Mouse (Mus musculus) embryonic facial prominence, embryonic 11.5 days (tissue): ENCODE data around the gene Zfp747. TPM values are rescaled to one million over a fixed set of nuclear protein-coding genes. Genes with fewer than 3 reads are reported as not detected.

Source experiments
- ATAC-seq: fragments of 200-750 bp; cut with Nextera tagmentation; replicated peaks from 2 replicates; pipeline ENCODE4 v1.8.0; 2017; ENCODE audit warnings: low read depth; ENCODE audit not compliant: insufficient number of reproducible peaks, low FRiP score, low TSS enrichment
- DNase-seq: peaks from one replicate; pipeline ENCODE4 v3.0.0-alpha.2; 2015; ENCODE audit warnings: low spot score
- H3K27ac ChIP-seq: fragments of 300-500 bp; sonication (generic); replicated peaks from 2 replicates; pipeline ENCODE4 v1.5.1; 2014; ENCODE audit warnings: mild to moderate bottlenecking, low read depth, low read length, control low read depth
- H3K27me3 ChIP-seq: fragments of 300-500 bp; sonication (generic); 2 replicates; pipeline ENCODE4 v1.6.1; 2014; ENCODE audit warnings: mild to moderate bottlenecking, low read length, moderate library complexity, mixed read lengths; ENCODE audit not compliant: control insufficient read depth, insufficient read depth
- H3K36me3 ChIP-seq: fragments of 300-500 bp; sonication (generic); replicated peaks from 2 replicates; pipeline ENCODE4 v1.6.1; 2014; ENCODE audit warnings: low read depth, mild to moderate bottlenecking, low read length, moderate library complexity, mixed read lengths; ENCODE audit not compliant: control insufficient read depth, insufficient read depth
- H3K4me1 ChIP-seq: fragments of 300-500 bp; sonication (generic); 2 replicates; pipeline ENCODE4 v1.6.1; 2014; ENCODE audit warnings: low read length, mixed read lengths; ENCODE audit not compliant: control insufficient read depth, insufficient read depth
- H3K4me2 ChIP-seq: fragments of 300-500 bp; sonication (generic); 2 replicates; pipeline ENCODE4 v1.6.1; 2014; ENCODE audit warnings: low read depth, mild to moderate bottlenecking, control low read depth, low read length, moderate library complexity
- H3K4me3 ChIP-seq: fragments of 300-500 bp; sonication (generic); 2 replicates; pipeline ENCODE4 v1.5.1; 2014; ENCODE audit warnings: low read depth, low read length, control low read depth
- H3K9ac ChIP-seq: fragments of 300-500 bp; sonication (generic); replicated peaks from 2 replicates; pipeline ENCODE4 v1.6.1; 2014; ENCODE audit warnings: mild to moderate bottlenecking, control low read depth, low read length
- H3K9me3 ChIP-seq: fragments of 300-500 bp; sonication (generic); replicated peaks from 2 replicates; pipeline ENCODE4 v1.6.1; 2016; ENCODE audit warnings: mild to moderate bottlenecking, low read length, inconsistent platforms, mixed read lengths; ENCODE audit not compliant: control insufficient read depth
- WGBS: fragments of 180-500 bp; shearing (Covaris S2); extraction: QIAGEN DNeasy Blood & Tissue Kit; methylation state at CpG from one replicate; pipeline ENCODE4 v1.1.7; 2014; 5-methylcytosine and 5-hydroxymethylcytosine counted together
- polyA plus RNA-seq: library from polyadenylated mRNA; unstranded; fragments of >200 nt; fragmentation: Nextera tagmentation; extraction: Ambion mirVana; gene quantifications from 2 replicates; pipeline ENCODE4 v1.2.1, GENCODE M21; 2014

Gene Zfp747
- polyA plus RNA-seq, 1 experiment from 2014 or later, result 5.6 TPM

- no peak overlapping the region for H3K9ac ChIP-seq
Observed at GRCm38 (mm10) chr7:127341356-127341755, 34.5 kb downstream of the Zfp747 start.

GRCm38 (mm10) chr7:127337636-127338035 lies 38.2 kb downstream of the Zfp747 start:
- Histone ChIP-seq H3K4me1 (no peaks in the 10 kb centered on the region), H3K27ac (no peak overlapping the region), H3K9ac (no peak overlapping the region), H3K9me3 (no peaks in the 10 kb centered on the region), H3K4me2 (no peak overlapping the region), H3K27me3 (no peaks in the 10 kb centered on the region), H3K4me3 (no peak overlapping the region), H3K36me3 (no peaks in the 10 kb centered on the region; the same call in 1 of the 2 replicates)
- DNase-seq (no peak), ATAC-seq (no peak)
- 50% methylated on average over 4 of the region's 4 CpGs for WGBS

More at GRCm38 (mm10) chr7:127341356-127341755, 34.5 kb downstream of the Zfp747 start:
- Histone ChIP-seq H3K9me3 (no peaks in the 10 kb centered on the region), H3K4me3 (no peak overlapping the region), H3K27ac (no peak overlapping the region), H3K4me2 (no peak overlapping the region), H3K4me1 (no peaks in the 10 kb centered on the region), H3K36me3 (peaks cover 2% of the 10 kb centered on the region; the same call in 1 of the 2 replicates), H3K27me3 (no peaks in the 10 kb centered on the region)
- ATAC-seq (no peak), DNase-seq (no peak)
- whole genome bisulfite sequencing, result 98% methylated on average over 8 of the region's 8 CpGs

- WGBS, result 89% methylated on average over 4 of the region's 4 CpGs
- H3K4me3 ChIP-seq, result no peak overlapping the region
Observed at GRCm38 (mm10) chr7:127335604-127336003, 40.2 kb downstream of the Zfp747 start.

GRCm38 (mm10) chr7:127333240-127333639 lies 42.6 kb downstream of the Zfp747 start:
- DNase-seq, result no peak
- H3K36me3 ChIP-seq, result no peaks in the 10 kb centered on the region
- no peak overlapping the region for H3K4me3 ChIP-seq
- no peaks in the 10 kb centered on the region for H3K4me1 ChIP-seq
- 85% methylated on average over 6 of the region's 6 CpGs for whole genome bisulfite sequencing
- H3K27ac ChIP-seq, result no peak overlapping the region
- H3K4me2 ChIP-seq, result no peak overlapping the region
- H3K9me3 ChIP-seq, result no peaks in the 10 kb centered on the region
- no peak overlapping the region for H3K9ac ChIP-seq
- no peak for ATAC-seq
- H3K27me3 ChIP-seq, result no peaks in the 10 kb centered on the region

More at GRCm38 (mm10) chr7:127335604-127336003, 40.2 kb downstream of the Zfp747 start:
- H3K9me3 ChIP-seq, result no peaks in the 10 kb centered on the region
- DNase-seq, result no peak
- no peak overlapping the region for H3K27ac ChIP-seq
- H3K27me3 ChIP-seq, result no peaks in the 10 kb centered on the region
- no peak for ATAC-seq
- no peaks in the 10 kb centered on the region for H3K36me3 ChIP-seq
- no peaks in the 10 kb centered on the region for H3K4me1 ChIP-seq
- no peak overlapping the region for H3K9ac ChIP-seq
- no peak overlapping the region for H3K4me2 ChIP-seq

- 41% methylated on average over 2 of the region's 2 CpGs for WGBS
- Histone ChIP-seq H3K9ac (no peak overlapping the region), H3K4me3 (no peak overlapping the region), H3K4me2 (no peak overlapping the region), H3K9me3 (no peaks in the 10 kb centered on the region), H3K27ac (no peak overlapping the region), H3K27me3 (no peaks in the 10 kb centered on the region), H3K36me3 (no peaks in the 10 kb centered on the region), H3K4me1 (no peaks in the 10 kb centered on the region)
- DNase-seq, result no peak
- ATAC-seq, result no peak
Observed at GRCm38 (mm10) chr7:127326685-127327084, 49.2 kb downstream of the Zfp747 start.

DNA sequence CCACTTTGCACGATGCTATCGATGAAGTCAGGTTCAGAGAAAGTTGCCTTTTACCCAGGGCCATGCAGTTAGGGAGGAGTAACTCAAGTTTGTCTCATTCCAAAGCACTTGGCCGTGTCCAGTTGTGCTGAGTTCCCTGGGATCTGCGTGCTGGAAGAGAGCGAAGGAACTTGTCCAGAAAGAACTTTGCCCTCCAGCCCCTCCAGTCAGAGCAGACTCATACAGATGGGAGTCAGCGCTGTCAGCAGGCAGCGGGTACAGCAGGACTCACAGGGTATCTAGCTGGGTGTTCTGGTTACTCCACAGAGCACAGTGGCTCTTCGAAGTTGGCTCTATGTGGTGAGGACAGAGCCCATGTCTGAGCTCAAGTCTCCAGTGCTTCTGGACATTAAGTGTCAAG lies 50.3 kb downstream of the Zfp747 start:
- Histone ChIP-seq H3K4me3 (no peak overlapping the region), H3K27ac (no peak overlapping the region), H3K36me3 (no peaks in the 10 kb centered on the region), H3K9ac (no peak overlapping the region), H3K4me1 (no peaks in the 10 kb centered on the region), H3K27me3 (no peaks in the 10 kb centered on the region), H3K4me2 (no peak overlapping the region), H3K9me3 (no peaks in the 10 kb centered on the region)
- ATAC-seq, result no peak
- 85% methylated on average over 8 of the region's 8 CpGs for WGBS
- no peak for DNase-seq

DNA sequence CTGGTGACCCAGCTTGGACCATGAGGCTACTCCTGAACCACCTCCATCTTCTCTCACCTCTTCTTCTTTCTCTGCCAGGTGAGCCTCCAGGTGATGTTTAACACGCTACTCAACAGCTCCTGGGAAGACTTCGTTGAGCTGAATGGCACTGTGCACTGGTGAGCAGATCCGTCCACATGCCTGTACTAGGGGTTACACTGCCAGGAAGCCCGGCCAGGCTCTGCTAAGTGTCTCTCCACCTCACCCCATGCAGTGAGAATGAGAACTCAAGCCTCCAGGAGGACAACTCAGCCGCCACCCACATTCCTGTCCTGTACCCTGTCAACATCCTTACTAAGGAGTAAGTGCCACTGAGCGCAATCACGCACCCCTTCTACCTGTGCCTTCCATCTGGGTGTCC lies 50.9 kb downstream of the Zfp747 start:
- WGBS, result 89% methylated on average over 7 of the region's 7 CpGs
- Histone ChIP-seq H3K4me1 (no peaks in the 10 kb centered on the region), H3K4me2 (no peak overlapping the region)

More for the DNA sequence above, 50.9 kb downstream of the Zfp747 start:
- H3K9me3 ChIP-seq, result no peaks in the 10 kb centered on the region
- H3K27me3 ChIP-seq, result no peaks in the 10 kb centered on the region
- ATAC-seq, result no peak; the same call in 1 of the 2 replicates
- H3K27ac ChIP-seq, result no peak overlapping the region
- no peak overlapping the region for H3K4me3 ChIP-seq
- no peak for DNase-seq
- H3K9ac ChIP-seq, result no peak overlapping the region
- no peaks in the 10 kb centered on the region for H3K36me3 ChIP-seq
